Mouse (Mus musculus): ENCODE data around the gene Prss45. TPM values are rescaled to one million over a fixed set of nuclear protein-coding genes. Genes with fewer than 3 reads are reported as not detected.
A peak's percentile ranks its signal among the peaks of the same experiment; 100 is the strongest.

Prss45 gene
- polyA plus RNA-seq, 1 experiment from 2014 or later: not detected

DNA sequence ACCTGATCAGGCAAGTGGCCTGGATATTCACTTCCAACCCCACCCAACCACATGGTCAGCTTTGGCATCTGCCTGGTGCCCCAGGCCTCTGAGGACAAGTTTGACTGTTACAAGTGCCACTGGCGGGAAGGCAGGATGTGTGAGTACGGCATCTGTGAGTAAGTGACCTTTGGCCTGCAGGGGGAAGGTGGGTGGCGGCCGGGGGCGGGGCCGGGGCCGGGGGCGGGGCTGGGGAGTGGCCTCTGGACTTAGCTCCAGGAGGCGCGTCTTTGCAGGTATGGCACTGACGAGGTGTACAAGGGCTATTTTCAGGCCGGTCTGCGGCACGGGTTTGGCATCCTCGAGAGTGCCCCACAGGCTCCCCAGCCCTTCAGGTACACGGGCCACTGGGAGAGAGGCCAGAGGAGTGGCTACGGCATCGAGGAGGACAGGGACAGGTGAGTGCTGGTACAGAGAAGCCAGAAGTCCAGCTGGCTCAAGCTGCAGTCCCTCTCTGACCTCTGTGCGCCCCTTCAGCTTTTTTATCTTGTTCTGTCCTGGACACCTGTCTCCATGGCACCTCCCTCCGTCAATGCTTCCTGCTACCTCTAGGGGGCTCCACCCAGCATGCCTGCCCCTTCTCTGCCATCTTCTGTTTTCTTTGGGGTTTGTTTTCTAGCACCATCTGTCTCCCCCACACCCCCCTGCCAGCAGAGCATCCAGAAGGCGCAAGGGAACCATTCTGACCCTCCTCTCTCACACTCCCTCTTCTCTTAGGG is 55.8 kb downstream of the Prss45 start:
- Histone ChIP-seq H3K27me3 (ENCODE audit: insufficient read depth, poor library complexity, severe bottlenecking) (peaks cover 36% of the 10 kb centered on the region), H3K36me3 (no peaks in the 10 kb centered on the region), H3K4me3 (peak overlapping the region; percentile 16; the same call in 1 of the 2 replicates), H3K9me3 (no peaks in the 10 kb centered on the region), H3K27ac (peak overlapping the region; percentile 17; the same call in 1 of the 2 replicates), H3K4me1 (replicated peaks) (peaks cover 43% of the 10 kb centered on the region)
- WGBS: 13% methylated on average over 21 of the region's 21 CpGs
- peak; percentile 35 for DNase-seq (ENCODE audit: low spot score)

Other genes with a start within 250 kb of the Prss45 start
- gene Nradd, start 210.1 kb upstream of the Prss45 start, polyA plus RNA-seq (2016; fragmentation: Nextera tagmentation; extraction: Ambion mirVana): 39.9 and 49.9 TPM in 2 replicates
- 1.4 and 1.7 TPM in 2 replicates for gene Nbeal2, start 180.4 kb upstream of the Prss45 start, polyA plus RNA-seq (2016; fragmentation: Nextera tagmentation; extraction: Ambion mirVana)
- gene Ccdc12, start 178.1 kb upstream of the Prss45 start, polyA plus RNA-seq (2016; fragmentation: Nextera tagmentation; extraction: Ambion mirVana): 173 and 180 TPM in 2 replicates
- 2.0 TPM in 1 of 2 replicates, not detected in the other for gene Myl3, start 92.7 kb upstream of the Prss45 start, polyA plus RNA-seq (2016; fragmentation: Nextera tagmentation; extraction: Ambion mirVana)
- gene Pth1r, start 87.4 kb upstream of the Prss45 start, polyA plus RNA-seq (2016; fragmentation: Nextera tagmentation; extraction: Ambion mirVana): 31.6 and 38.7 TPM in 2 replicates
- gene Prss42, start 36.4 kb upstream of the Prss45 start, polyA plus RNA-seq (2016; fragmentation: Nextera tagmentation; extraction: Ambion mirVana): not detected in 2 replicates
- not detected in 2 replicates for gene Prss44, start 20.6 kb upstream of the Prss45 start, polyA plus RNA-seq (2016; fragmentation: Nextera tagmentation; extraction: Ambion mirVana)
- not detected in 2 replicates for gene Prss43, start 7.9 kb upstream of the Prss45 start, polyA plus RNA-seq (2016; fragmentation: Nextera tagmentation; extraction: Ambion mirVana)
- not detected in 2 replicates for gene Prss46, start 9.9 kb downstream of the Prss45 start, polyA plus RNA-seq (2016; fragmentation: Nextera tagmentation; extraction: Ambion mirVana)
- 0.68 and 0.88 TPM in 2 replicates for gene Prss50, start 23.4 kb downstream of the Prss45 start, polyA plus RNA-seq (2016; fragmentation: Nextera tagmentation; extraction: Ambion mirVana)
- gene Als2cl, start 45.3 kb downstream of the Prss45 start, polyA plus RNA-seq (2016; fragmentation: Nextera tagmentation; extraction: Ambion mirVana): 0.77 and 1.1 TPM in 2 replicates
- 0.18 and 0.47 TPM in 2 replicates for gene Tmie, start 45.5 kb downstream of the Prss45 start, polyA plus RNA-seq (2016; fragmentation: Nextera tagmentation; extraction: Ambion mirVana)
- not detected in 2 replicates for gene Fam240a, start 82.3 kb downstream of the Prss45 start, polyA plus RNA-seq (2016; fragmentation: Nextera tagmentation; extraction: Ambion mirVana)
- gene Tdgf1, start 111.6 kb downstream of the Prss45 start, polyA plus RNA-seq (2016; fragmentation: Nextera tagmentation; extraction: Ambion mirVana): not detected in 2 replicates
- gene Lrrc2, start 117.0 kb downstream of the Prss45 start, polyA plus RNA-seq (2016; fragmentation: Nextera tagmentation; extraction: Ambion mirVana): 0.33 TPM in 1 of 2 replicates, not detected in the other
- 0.14 TPM in 1 of 2 replicates, not detected in the other for gene Rtp3, start 156.0 kb downstream of the Prss45 start, polyA plus RNA-seq (2016; fragmentation: Nextera tagmentation; extraction: Ambion mirVana)
- 0.27 TPM in 1 of 2 replicates, not detected in the other for gene Ltf, start 184.7 kb downstream of the Prss45 start, polyA plus RNA-seq (2016; fragmentation: Nextera tagmentation; extraction: Ambion mirVana)
- 0.70 and 0.76 TPM in 2 replicates for gene Ccrl2, start 222.9 kb downstream of the Prss45 start, polyA plus RNA-seq (2016; fragmentation: Nextera tagmentation; extraction: Ambion mirVana)